Mouse (Mus musculus): Measurements from ENCODE around the gene Edem2. TPM values are rescaled to one million over a fixed set of nuclear protein-coding genes. Genes with fewer than 3 reads are reported as not detected.

Edem2 gene
- total RNA-seq, 1 experiment from 2014 or later: 32.8 TPM

GRCm38 (mm10) chr2:155694564-155694963 lies 34.7 kb downstream of the Edem2 start:
- no peak for ATAC-seq (ENCODE audit: extremely low read depth, insufficient number of reproducible peaks, low FRiP score, poor library complexity, severe bottlenecking)

DNA sequence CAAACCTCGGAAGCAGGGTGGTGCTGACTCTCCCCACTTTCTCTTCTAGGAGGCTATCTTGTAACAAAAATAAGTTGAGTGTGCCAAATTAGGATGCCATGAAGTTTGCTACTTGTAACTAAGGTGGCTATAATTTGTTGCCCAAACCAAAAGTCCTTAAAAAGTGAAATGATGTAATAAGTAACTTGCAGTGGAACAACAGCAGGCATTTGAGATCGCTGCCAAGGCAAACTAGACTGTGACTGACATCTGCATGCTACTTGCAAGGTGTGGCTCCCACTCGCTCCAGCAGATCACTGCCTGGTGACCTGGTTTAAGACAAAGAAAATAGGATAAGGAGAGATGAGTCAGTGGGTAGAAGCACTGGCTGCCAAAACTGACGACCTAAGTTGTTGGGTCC lies 36.1 kb downstream of the Edem2 start:
- no peak for ATAC-seq (ENCODE audit: extremely low read depth, insufficient number of reproducible peaks, low FRiP score, poor library complexity, severe bottlenecking)

GRCm38 (mm10) chr2:155691723-155692493 lies 37.4 kb downstream of the Edem2 start, which contains the start of gene Trpc4ap:
Trpc4ap (minus strand) TSS chr2:155692384.
- ATAC-seq (ENCODE audit: extremely low read depth, insufficient number of reproducible peaks, low FRiP score, poor library complexity, severe bottlenecking): peak; percentile 99

DNA sequence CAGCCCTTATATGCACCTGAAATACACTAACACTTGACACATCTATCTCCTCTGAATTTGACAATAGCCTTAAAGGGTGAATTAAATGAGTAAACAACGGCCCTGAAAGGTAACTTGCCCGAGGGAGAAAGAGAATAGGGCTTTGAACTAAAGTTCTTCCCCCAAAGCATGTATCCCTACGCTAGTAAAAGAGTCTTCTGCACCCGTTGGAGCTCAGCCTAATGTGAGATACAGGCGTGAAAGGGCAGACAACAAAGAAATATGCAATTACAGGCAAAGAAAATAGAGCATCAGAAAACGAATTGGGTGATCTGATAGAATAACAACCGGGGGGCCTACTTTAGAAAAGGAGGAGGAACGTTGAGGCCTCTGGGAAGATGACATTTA lies 37.9 kb downstream of the Edem2 start:
- ATAC-seq (ENCODE audit: extremely low read depth, insufficient number of reproducible peaks, low FRiP score, poor library complexity, severe bottlenecking): no peak

DNA sequence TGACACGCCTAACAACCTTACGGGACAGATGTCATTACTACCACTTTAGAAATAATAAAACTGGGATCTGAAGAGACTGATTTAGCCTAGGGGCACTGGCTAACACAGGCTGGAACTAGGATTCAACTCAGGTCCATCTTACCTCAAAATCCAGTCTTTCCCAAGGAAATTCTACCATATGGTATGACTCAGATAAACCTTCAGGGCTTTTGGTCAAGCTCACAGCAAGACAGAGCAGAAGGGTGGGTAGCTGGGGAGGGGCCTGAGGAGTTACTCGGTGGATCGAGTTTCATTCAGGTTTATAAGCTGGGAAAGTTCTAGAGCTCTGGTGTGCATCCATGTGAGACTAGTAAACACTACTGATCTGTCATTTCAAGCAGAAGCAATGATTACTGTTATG lies 40.1 kb downstream of the Edem2 start:
- ATAC-seq (ENCODE audit: extremely low read depth, insufficient number of reproducible peaks, low FRiP score, poor library complexity, severe bottlenecking): no peak

DNA sequence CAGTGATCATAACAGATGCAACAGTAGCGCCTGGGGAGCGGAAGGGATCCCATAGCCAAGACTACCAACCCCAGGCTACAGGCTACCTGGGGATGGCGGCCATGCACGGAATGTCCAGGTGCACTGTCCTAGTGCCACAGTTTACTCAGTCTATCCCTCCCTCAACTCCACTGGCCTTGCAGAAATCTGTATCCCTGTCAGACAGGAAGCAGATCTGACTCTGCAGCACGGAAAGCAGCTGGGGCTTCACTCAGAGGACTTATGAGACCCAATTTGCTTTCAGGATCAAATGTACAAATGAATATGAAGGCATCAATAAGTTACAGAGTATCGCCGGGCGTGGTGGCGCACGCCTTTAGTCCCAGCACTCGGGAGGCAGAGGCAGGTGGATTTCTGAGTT lies 41.5 kb downstream of the Edem2 start:
- no peak for ATAC-seq (ENCODE audit: extremely low read depth, insufficient number of reproducible peaks, low FRiP score, poor library complexity, severe bottlenecking)

DNA sequence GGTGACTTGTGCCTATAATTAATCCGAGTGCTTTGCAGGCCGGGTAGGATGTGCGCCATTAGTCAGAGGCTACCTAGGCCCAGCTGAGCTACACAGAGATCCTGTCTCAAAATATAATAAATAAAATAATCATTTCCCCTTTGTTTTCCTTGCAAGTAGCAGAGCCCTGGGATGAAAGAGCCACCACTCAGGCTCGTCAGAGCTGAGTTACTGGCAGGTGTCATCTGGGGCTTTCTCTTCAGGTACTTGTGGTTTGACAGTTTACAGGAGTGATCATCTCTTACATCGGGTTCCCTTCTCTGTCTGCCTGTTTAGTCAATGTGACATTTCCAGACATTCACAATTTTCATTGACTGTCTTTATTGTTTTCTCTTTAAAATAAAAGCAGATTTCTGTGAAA lies 42.7 kb downstream of the Edem2 start:
- no peak for ATAC-seq (ENCODE audit: extremely low read depth, insufficient number of reproducible peaks, low FRiP score, poor library complexity, severe bottlenecking)

GRCm38 (mm10) chr2:155683821-155684220 lies 45.5 kb downstream of the Edem2 start:
- no peak for ATAC-seq (ENCODE audit: extremely low read depth, insufficient number of reproducible peaks, low FRiP score, poor library complexity, severe bottlenecking)

DNA sequence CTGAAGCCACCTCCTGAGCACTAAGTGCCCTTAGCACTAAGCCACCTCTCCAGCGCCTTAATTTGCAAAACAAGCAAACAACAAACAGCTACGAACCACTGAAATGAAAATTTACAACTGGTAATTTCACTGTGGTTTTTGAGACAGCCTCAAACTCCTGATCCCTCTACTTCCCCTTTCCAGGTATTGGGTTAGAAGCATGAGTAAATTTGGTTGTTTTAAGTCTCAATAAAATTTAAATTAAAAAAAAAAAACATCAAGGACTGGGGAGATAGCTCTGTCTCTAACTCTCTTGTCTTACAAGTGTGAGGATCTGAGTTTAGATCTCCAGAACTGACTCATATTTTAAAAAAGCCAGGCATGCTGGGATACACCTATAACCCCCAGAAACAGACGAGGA lies 46.1 kb downstream of the Edem2 start:
- ATAC-seq (ENCODE audit: extremely low read depth, insufficient number of reproducible peaks, low FRiP score, poor library complexity, severe bottlenecking): no peak

DNA sequence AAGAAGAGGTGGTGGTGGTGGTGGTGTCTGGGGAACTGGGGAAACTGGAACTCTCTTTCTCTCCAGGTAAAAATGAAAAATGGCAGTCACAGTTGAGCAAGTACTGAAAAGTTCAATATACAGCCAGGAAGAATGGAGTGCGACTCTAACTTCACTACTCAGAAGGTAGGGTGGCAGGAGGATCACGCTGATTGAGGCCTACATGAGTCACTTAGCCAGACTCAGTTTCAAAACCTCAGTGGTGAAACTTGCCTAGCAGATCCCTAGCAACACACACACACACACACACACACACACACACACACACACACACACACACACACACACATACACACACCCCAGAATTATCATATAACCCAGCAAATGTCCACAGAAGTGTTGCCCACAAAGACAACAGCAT lies 47.4 kb downstream of the Edem2 start:
- ATAC-seq (ENCODE audit: extremely low read depth, insufficient number of reproducible peaks, low FRiP score, poor library complexity, severe bottlenecking): no peak

GRCm38 (mm10) chr2:155681194-155681593 lies 48.1 kb downstream of the Edem2 start:
- ATAC-seq (ENCODE audit: extremely low read depth, insufficient number of reproducible peaks, low FRiP score, poor library complexity, severe bottlenecking): no peak

DNA sequence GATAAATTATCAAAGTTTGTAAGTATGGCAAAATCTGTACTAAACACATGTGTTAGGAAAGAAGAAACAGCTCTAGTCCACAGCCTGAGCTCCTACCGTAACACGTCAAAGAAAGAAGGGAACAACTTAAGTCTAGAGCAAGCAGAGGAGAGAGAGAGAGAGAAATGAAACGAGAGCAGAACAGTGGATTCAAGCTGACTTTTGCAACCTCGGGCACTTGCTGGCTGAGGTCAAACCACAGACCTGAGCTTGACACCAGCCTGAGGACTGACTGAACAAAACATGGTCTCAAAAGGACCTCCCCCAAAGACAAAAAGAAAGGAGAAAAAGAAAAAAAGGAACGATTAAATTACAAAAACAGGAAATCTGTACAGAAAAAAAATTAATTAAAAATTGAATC lies 48.7 kb downstream of the Edem2 start:
- ATAC-seq (ENCODE audit: extremely low read depth, insufficient number of reproducible peaks, low FRiP score, poor library complexity, severe bottlenecking): no peak

- peak; percentile 48; the same call in 1 of the 2 replicates for ATAC-seq (ENCODE audit: extremely low read depth, insufficient number of reproducible peaks, low FRiP score, poor library complexity, severe bottlenecking)
These were observed 49.6 kb downstream of the Edem2 start for GRCm38 (mm10) chr2:155679586-155680110.

GRCm38 (mm10) chr2:155675118-155675517 lies 54.2 kb downstream of the Edem2 start:
- ATAC-seq (ENCODE audit: extremely low read depth, insufficient number of reproducible peaks, low FRiP score, poor library complexity, severe bottlenecking): no peak

GRCm38 (mm10) chr2:155673546-155673945 lies 55.7 kb downstream of the Edem2 start:
- ATAC-seq (ENCODE audit: extremely low read depth, insufficient number of reproducible peaks, low FRiP score, poor library complexity, severe bottlenecking): peak; percentile 66; the same call in 1 of the 2 replicates

DNA sequence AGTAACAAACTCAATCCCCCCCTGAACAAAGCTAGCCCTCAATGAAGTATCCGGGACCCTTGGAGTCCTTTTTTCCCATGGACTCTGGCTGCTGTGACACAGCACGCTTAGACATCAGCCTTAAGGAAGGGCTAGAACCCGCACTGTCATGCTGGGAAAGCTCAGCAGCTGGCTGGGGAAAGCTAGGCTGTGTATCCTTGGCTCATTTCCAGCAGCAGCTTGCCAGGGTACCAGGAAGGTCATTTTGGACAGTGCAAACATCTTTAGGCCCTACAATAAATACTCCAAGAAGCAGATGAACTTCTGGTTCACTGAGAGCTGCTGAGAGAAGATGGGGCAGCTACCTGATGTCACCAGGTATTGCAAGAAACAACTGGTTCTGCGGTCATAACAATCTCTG lies 58.0 kb downstream of the Edem2 start:
- no peak for ATAC-seq (ENCODE audit: extremely low read depth, insufficient number of reproducible peaks, low FRiP score, poor library complexity, severe bottlenecking)

GRCm38 (mm10) chr2:155668461-155668860 lies 60.8 kb downstream of the Edem2 start:
- no peak for ATAC-seq (ENCODE audit: extremely low read depth, insufficient number of reproducible peaks, low FRiP score, poor library complexity, severe bottlenecking)

DNA sequence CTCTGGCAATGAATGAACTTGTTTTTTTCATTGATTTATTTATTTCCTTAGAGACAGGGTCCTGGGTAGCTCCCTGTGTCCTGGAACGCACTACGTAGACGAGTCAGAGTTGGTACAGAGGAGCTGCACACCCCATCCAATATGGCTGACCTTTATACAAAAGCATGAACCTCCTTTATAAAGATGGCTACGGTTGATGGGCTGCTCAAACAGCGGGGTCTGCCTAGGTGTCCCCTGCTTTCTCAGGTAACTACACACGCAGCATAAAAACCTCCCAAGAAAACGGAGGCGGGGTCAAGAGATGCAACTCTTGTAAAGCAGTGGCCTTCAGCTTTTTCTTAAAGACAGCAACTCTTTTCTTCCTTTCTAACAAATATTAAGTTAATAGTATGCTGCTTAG lies 61.4 kb downstream of the Edem2 start:
- no peak for ATAC-seq (ENCODE audit: extremely low read depth, insufficient number of reproducible peaks, low FRiP score, poor library complexity, severe bottlenecking)

- ATAC-seq (ENCODE audit: extremely low read depth, insufficient number of reproducible peaks, low FRiP score, poor library complexity, severe bottlenecking): no peak
These were observed 65.3 kb downstream of the Edem2 start for GRCm38 (mm10) chr2:155663910-155664460.

GRCm38 (mm10) chr2:155663097-155663496 lies 66.2 kb downstream of the Edem2 start:
- ATAC-seq (ENCODE audit: extremely low read depth, insufficient number of reproducible peaks, low FRiP score, poor library complexity, severe bottlenecking): 0 out of 2 replicates have a peak, but pooled peaks have one; percentile 46
